Mouse (Mus musculus): Measurements from ENCODE around the gene Syk. TPM values are rescaled to one million over a fixed set of nuclear protein-coding genes. Genes with fewer than 3 reads are reported as not detected.

Syk gene
- polyA plus RNA-seq, 1 experiment from 2014 or later = 3.7 TPM

- no peaks in the 10 kb centered on the region for H3K4me1 ChIP-seq
- H3K4me2 ChIP-seq = no peak overlapping the region
- no peak overlapping the region for H3K27ac ChIP-seq
- H3K9ac ChIP-seq = no peak overlapping the region
- no peak for ATAC-seq (ENCODE audit: insufficient number of reproducible peaks, insufficient read depth, low FRiP score, low TSS enrichment, low read depth)
- no peaks in the 10 kb centered on the region for H3K27me3 ChIP-seq
- 72% methylated on average over 4 of the region's 4 CpGs for WGBS
- no peak overlapping the region for H3K4me3 ChIP-seq
- H3K9me3 ChIP-seq = no peaks in the 10 kb centered on the region
- no peaks in the 10 kb centered on the region for H3K36me3 ChIP-seq
Observed at GRCm38 (mm10) chr13:52605911-52606310, 22.9 kb downstream of the Syk start.

GRCm38 (mm10) chr13:52606656-52607275 lies 23.8 kb downstream of the Syk start:
- no peak overlapping the region for H3K4me3 ChIP-seq
- no peaks in the 10 kb centered on the region for H3K27me3 ChIP-seq
- H3K27ac ChIP-seq = no peak overlapping the region
- no peaks in the 10 kb centered on the region for H3K36me3 ChIP-seq
- no peak overlapping the region for H3K4me2 ChIP-seq
- no peaks in the 10 kb centered on the region for H3K4me1 ChIP-seq
- no peaks in the 10 kb centered on the region for H3K9me3 ChIP-seq
- 79% methylated on average over 3 of the region's 3 CpGs for WGBS
- no peak for ATAC-seq (ENCODE audit: insufficient number of reproducible peaks, insufficient read depth, low FRiP score, low TSS enrichment, low read depth)
- no peak overlapping the region for H3K9ac ChIP-seq

- 85% methylated on average over 1 of the region's 1 CpGs for whole genome bisulfite sequencing
- Histone ChIP-seq H3K4me2 (no peak overlapping the region), H3K36me3 (no peaks in the 10 kb centered on the region), H3K27ac (no peak overlapping the region), H3K9me3 (no peaks in the 10 kb centered on the region), H3K4me1 (no peaks in the 10 kb centered on the region), H3K9ac (no peak overlapping the region), H3K4me3 (no peak overlapping the region), H3K27me3 (no peaks in the 10 kb centered on the region)
- no peak for ATAC-seq (ENCODE audit: insufficient number of reproducible peaks, insufficient read depth, low FRiP score, low TSS enrichment, low read depth)
Observed at GRCm38 (mm10) chr13:52607964-52608363, 25.0 kb downstream of the Syk start.

GRCm38 (mm10) chr13:52610463-52610862 lies 27.5 kb downstream of the Syk start:
- 85% methylated on average over 7 of the region's 7 CpGs for WGBS
- H3K4me3 ChIP-seq = no peak overlapping the region
- H3K4me1 ChIP-seq = no peaks in the 10 kb centered on the region
- H3K27ac ChIP-seq = no peak overlapping the region
- no peaks in the 10 kb centered on the region for H3K36me3 ChIP-seq
- no peaks in the 10 kb centered on the region for H3K9me3 ChIP-seq
- ATAC-seq (ENCODE audit: insufficient number of reproducible peaks, insufficient read depth, low FRiP score, low TSS enrichment, low read depth) = no peak
- H3K9ac ChIP-seq = no peak overlapping the region
- H3K4me2 ChIP-seq = no peak overlapping the region
- H3K27me3 ChIP-seq = no peaks in the 10 kb centered on the region

GRCm38 (mm10) chr13:52613266-52613665 lies 30.3 kb downstream of the Syk start:
- Histone ChIP-seq H3K4me1 (no peaks in the 10 kb centered on the region), H3K9ac (no peak overlapping the region), H3K4me2 (no peak overlapping the region), H3K27me3 (no peaks in the 10 kb centered on the region), H3K36me3 (no peaks in the 10 kb centered on the region), H3K27ac (no peak overlapping the region), H3K4me3 (no peak overlapping the region), H3K9me3 (no peaks in the 10 kb centered on the region)
- no peak for ATAC-seq (ENCODE audit: insufficient number of reproducible peaks, insufficient read depth, low FRiP score, low TSS enrichment, low read depth)
- 70% methylated on average over 3 of the region's 3 CpGs for WGBS

GRCm38 (mm10) chr13:52615085-52615484 lies 32.1 kb downstream of the Syk start:
- Histone ChIP-seq H3K4me1 (no peaks in the 10 kb centered on the region), H3K4me3 (no peak overlapping the region), H3K9me3 (no peaks in the 10 kb centered on the region), H3K27ac (no peak overlapping the region), H3K36me3 (no peaks in the 10 kb centered on the region), H3K9ac (no peak overlapping the region), H3K27me3 (no peaks in the 10 kb centered on the region), H3K4me2 (no peak overlapping the region)
- ATAC-seq (ENCODE audit: insufficient number of reproducible peaks, insufficient read depth, low FRiP score, low TSS enrichment, low read depth) = no peak
- WGBS = 83% methylated on average over 4 of the region's 4 CpGs

GRCm38 (mm10) chr13:52617096-52617714 lies 34.2 kb downstream of the Syk start:
- no peak overlapping the region for H3K4me3 ChIP-seq
- H3K27ac ChIP-seq = no peak overlapping the region
- no peak overlapping the region for H3K9ac ChIP-seq
- H3K9me3 ChIP-seq = no peaks in the 10 kb centered on the region
- no peaks in the 10 kb centered on the region for H3K4me1 ChIP-seq
- no peaks in the 10 kb centered on the region for H3K27me3 ChIP-seq
- no peak for ATAC-seq (ENCODE audit: insufficient number of reproducible peaks, insufficient read depth, low FRiP score, low TSS enrichment, low read depth)
- H3K36me3 ChIP-seq = no peaks in the 10 kb centered on the region
- no peak overlapping the region for H3K4me2 ChIP-seq
- 55% methylated on average over 11 of the region's 11 CpGs for WGBS

GRCm38 (mm10) chr13:52618592-52618991 lies 35.6 kb downstream of the Syk start:
- no peaks in the 10 kb centered on the region for H3K36me3 ChIP-seq
- H3K27me3 ChIP-seq = no peaks in the 10 kb centered on the region
- no peak overlapping the region for H3K9ac ChIP-seq
- no peaks in the 10 kb centered on the region for H3K4me1 ChIP-seq
- H3K4me2 ChIP-seq = no peak overlapping the region
- H3K9me3 ChIP-seq = no peaks in the 10 kb centered on the region
- no peak overlapping the region for H3K4me3 ChIP-seq
- no peak overlapping the region for H3K27ac ChIP-seq
- no peak for ATAC-seq (ENCODE audit: insufficient number of reproducible peaks, insufficient read depth, low FRiP score, low TSS enrichment, low read depth)
- WGBS = 69% methylated on average over 4 of the region's 4 CpGs

- Histone ChIP-seq H3K36me3 (no peaks in the 10 kb centered on the region), H3K27ac (no peak overlapping the region), H3K4me2 (no peak overlapping the region), H3K27me3 (no peaks in the 10 kb centered on the region), H3K9me3 (no peaks in the 10 kb centered on the region), H3K9ac (no peak overlapping the region), H3K4me1 (no peaks in the 10 kb centered on the region), H3K4me3 (no peak overlapping the region)
- ATAC-seq (ENCODE audit: insufficient number of reproducible peaks, insufficient read depth, low FRiP score, low TSS enrichment, low read depth) = no peak
- WGBS = 83% methylated on average over 5 of the region's 5 CpGs
Observed at GRCm38 (mm10) chr13:52619482-52619881, 36.5 kb downstream of the Syk start.

GRCm38 (mm10) chr13:52624038-52624437 lies 41.1 kb downstream of the Syk start:
- H3K9ac ChIP-seq = no peak overlapping the region
- H3K4me2 ChIP-seq = no peak overlapping the region
- no peak overlapping the region for H3K27ac ChIP-seq
- WGBS = 56% methylated on average over 4 of the region's 4 CpGs
- no peaks in the 10 kb centered on the region for H3K4me1 ChIP-seq
- no peaks in the 10 kb centered on the region for H3K9me3 ChIP-seq
- no peak overlapping the region for H3K4me3 ChIP-seq
- ATAC-seq (ENCODE audit: insufficient number of reproducible peaks, insufficient read depth, low FRiP score, low TSS enrichment, low read depth) = no peak
- no peaks in the 10 kb centered on the region for H3K36me3 ChIP-seq
- 0 out of 2 replicates have a peak, but pooled peaks cover 2% of the 10 kb centered on the region for H3K27me3 ChIP-seq

GRCm38 (mm10) chr13:52628602-52629001 lies 45.6 kb downstream of the Syk start:
- Histone ChIP-seq H3K4me2 (no peak overlapping the region), H3K4me3 (no peak overlapping the region), H3K27ac (no peak overlapping the region), H3K9me3 (no peaks in the 10 kb centered on the region), H3K36me3 (no peaks in the 10 kb centered on the region), H3K9ac (no peak overlapping the region), H3K4me1 (no peaks in the 10 kb centered on the region), H3K27me3 (0 out of 2 replicates have a peak, but pooled peaks cover 4% of the 10 kb centered on the region)
- ATAC-seq (ENCODE audit: insufficient number of reproducible peaks, insufficient read depth, low FRiP score, low TSS enrichment, low read depth) = no peak
- 30% methylated on average over 9 of the region's 9 CpGs for WGBS

- no peak for ATAC-seq (ENCODE audit: insufficient number of reproducible peaks, insufficient read depth, low FRiP score, low TSS enrichment, low read depth)
- Histone ChIP-seq H3K27me3 (0 out of 2 replicates have a peak, but pooled peaks cover 4% of the 10 kb centered on the region), H3K36me3 (no peaks in the 10 kb centered on the region), H3K4me2 (no peak overlapping the region), H3K4me3 (no peak overlapping the region), H3K9ac (no peak overlapping the region), H3K27ac (no peak overlapping the region), H3K4me1 (no peaks in the 10 kb centered on the region), H3K9me3 (no peaks in the 10 kb centered on the region)
- 62% methylated on average over 4 of the region's 4 CpGs for WGBS
Observed at GRCm38 (mm10) chr13:52631624-52632023, 48.7 kb downstream of the Syk start.

Measured in embryonic facial prominence, embryonic 13.5 days (tissue).